Mouse (Mus musculus) thymus, postnatal 0 days (tissue): ENCODE data around the gene Rimkla. TPM values are rescaled to one million over a fixed set of nuclear protein-coding genes. Genes with fewer than 3 reads are reported as not detected.

Experiments
- DNase-seq: peaks from one replicate; pipeline ENCODE4 v3.0.0-alpha.2; 2015; ENCODE audit warnings: low spot score
- polyA plus RNA-seq: library from polyadenylated mRNA; unstranded; fragments of >200 nt; fragmentation: Nextera tagmentation; extraction: Ambion mirVana; gene quantifications from 2 replicates; pipeline ENCODE4 v1.2.1, GENCODE M21; 2015

Rimkla gene
- polyA plus RNA-seq, 1 experiment from 2014 or later = 0.25 TPM

GRCm38 (mm10) chr4:119421191-119421590 lies 71.2 kb downstream of the Rimkla start:
- DNase-seq = no peak

- DNase-seq = no peak
Observed at GRCm38 (mm10) chr4:119417894-119418293, 74.5 kb downstream of the Rimkla start.

- DNase-seq = no peak
Observed at GRCm38 (mm10) chr4:119417270-119417669, 75.2 kb downstream of the Rimkla start.

Other genes with a start within 250 kb of the Rimkla start
- 0.14 TPM in 1 of 2 replicates, not detected in the other for gene Cldn19, start 237.2 kb downstream of the Rimkla start, polyA plus RNA-seq
- 532 and 561 TPM in 2 replicates for gene Ybx1, start 198.0 kb downstream of the Rimkla start, polyA plus RNA-seq
- 135 and 144 TPM in 2 replicates for gene Ppih, start 172.1 kb downstream of the Rimkla start, polyA plus RNA-seq
- gene Ccdc30, start 77.1 kb downstream of the Rimkla start, polyA plus RNA-seq = 17.3 and 22.1 TPM in 2 replicates
- 41.9 and 43.8 TPM in 2 replicates for gene Ppcs, start 70.2 kb downstream of the Rimkla start, polyA plus RNA-seq
- 0.41 and 0.46 TPM in 2 replicates for gene Zmynd12, start 69.8 kb downstream of the Rimkla start, polyA plus RNA-seq
- 11.4 and 13.5 TPM in 2 replicates for gene Foxj3, start 44.4 kb upstream of the Rimkla start, polyA plus RNA-seq
- gene Frg2f1, start 46.9 kb upstream of the Rimkla start, polyA plus RNA-seq = 3.1 and 4.2 TPM in 2 replicates
- gene Guca2a, start 145.1 kb upstream of the Rimkla start, polyA plus RNA-seq = 0.69 TPM in 1 of 2 replicates, not detected in the other
- gene Guca2b, start 166.3 kb upstream of the Rimkla start, polyA plus RNA-seq = 0.68 and 1.1 TPM in 2 replicates
- 23.3 and 23.7 TPM in 2 replicates for gene Hivep3, start 241.2 kb upstream of the Rimkla start, polyA plus RNA-seq